Mouse (Mus musculus) bone marrow macrophage, adult 2 months (primary cell): ENCODE data around the gene Zfp266. TPM values are rescaled to one million over a fixed set of nuclear protein-coding genes. Genes with fewer than 3 reads are reported as not detected.

Source experiments
- H3K27ac ChIP-seq: 2 replicates; pipeline ENCODE4 v1.5.1; 2012; ENCODE audit warnings: low read depth, low read length; ENCODE audit not compliant: insufficient read depth
- H3K4me1 ChIP-seq: 2 replicates; pipeline ENCODE4 v1.6.1; 2012; ENCODE audit warnings: low read length; ENCODE audit not compliant: control insufficient read depth, insufficient read depth
- H3K4me3 ChIP-seq: 2 replicates; pipeline ENCODE4 v1.5.1; 2012; ENCODE audit warnings: mild to moderate bottlenecking, low read length, moderate library complexity; ENCODE audit not compliant: insufficient read depth
- CTCF ChIP-seq: IDR thresholded peaks from 2 replicates; pipeline ENCODE4 v1.5.1; 2012; ENCODE audit warnings: low read depth, mild to moderate bottlenecking, low read length, moderate library complexity
- POLR2A ChIP-seq: IDR thresholded peaks from 2 replicates; pipeline ENCODE4 v1.6.1; 2012; ENCODE audit warnings: mild to moderate bottlenecking, low read depth, low read length, borderline replicate concordance
- polyA plus RNA-seq: library from polyadenylated mRNA; stranded (reverse); fragments of >200 nt; gene quantifications from 2 replicates; pipeline ENCODE4 v1.2.4, GENCODE M21; 2012; ENCODE audit not compliant: missing spikeins, insufficient read depth, insufficient read length

The Zfp266 gene
- polyA plus RNA-seq, 1 experiment, result 20.6 TPM

DNA sequence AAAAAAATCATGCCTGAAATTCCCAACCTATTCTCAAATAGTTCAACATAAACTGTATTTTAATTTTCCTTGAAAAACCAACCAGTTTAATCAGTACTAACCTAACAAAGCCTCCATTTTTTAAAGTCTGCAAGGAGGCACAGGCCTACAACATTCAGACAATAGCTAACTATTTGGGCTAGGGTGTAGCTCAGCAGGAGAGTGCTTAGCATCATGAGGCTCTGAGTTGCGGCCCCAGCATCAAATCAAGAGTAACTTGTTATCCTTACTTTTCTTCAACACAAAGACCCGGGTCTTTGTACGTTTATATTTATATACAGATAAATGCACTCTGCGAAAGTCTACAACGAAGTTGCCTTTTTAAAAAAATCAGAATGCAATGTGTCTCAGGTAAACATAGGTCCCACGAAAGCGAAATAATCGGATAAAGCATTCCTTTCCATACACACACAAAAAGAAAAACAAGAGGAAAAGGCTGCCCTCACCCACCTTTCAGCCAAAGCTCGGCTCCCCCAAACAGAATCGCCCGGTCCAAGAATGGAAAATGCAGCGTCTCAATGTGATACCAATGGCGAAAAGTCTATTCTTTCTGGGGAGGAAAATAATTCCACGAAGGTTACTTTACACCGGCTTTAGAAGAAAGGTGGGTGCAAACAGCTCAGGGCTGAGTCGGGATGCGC lies 546 bp downstream of the Zfp266 start:
- no peak for TF ChIP-seq POLR2A
- no peak for TF ChIP-seq CTCF
- Histone ChIP-seq H3K4me3 (peak overlapping the region; percentile 82), H3K27ac (0 out of 2 replicates have a peak overlapping the region, but pooled peaks have one; percentile 86), H3K4me1 (peaks cover 10% of the 10 kb centered on the region)

DNA sequence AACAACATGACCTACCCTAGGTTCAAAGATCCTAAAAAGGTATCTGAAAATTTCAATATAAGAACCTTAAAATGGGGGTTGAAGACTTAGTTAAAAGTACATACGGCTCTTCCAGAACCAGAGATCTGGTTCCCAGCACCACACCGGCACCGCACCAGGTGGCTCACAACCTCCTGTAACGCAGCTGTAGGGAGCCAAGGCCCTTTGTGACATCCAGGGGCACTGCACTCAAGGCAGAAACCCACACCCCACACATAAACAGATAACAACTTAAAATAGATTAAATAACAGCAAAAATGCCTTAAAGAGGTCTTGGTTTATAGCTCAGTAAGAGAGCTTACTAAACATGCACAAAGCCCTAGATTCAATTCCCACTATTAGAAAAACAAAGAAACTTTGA lies 1.3 kb downstream of the Zfp266 start:
- Histone ChIP-seq H3K4me1 (peaks cover 10% of the 10 kb centered on the region), H3K27ac (no peak overlapping the region), H3K4me3 (no peak overlapping the region)
- TF ChIP-seq CTCF (no peak), POLR2A (no peak)

DNA sequence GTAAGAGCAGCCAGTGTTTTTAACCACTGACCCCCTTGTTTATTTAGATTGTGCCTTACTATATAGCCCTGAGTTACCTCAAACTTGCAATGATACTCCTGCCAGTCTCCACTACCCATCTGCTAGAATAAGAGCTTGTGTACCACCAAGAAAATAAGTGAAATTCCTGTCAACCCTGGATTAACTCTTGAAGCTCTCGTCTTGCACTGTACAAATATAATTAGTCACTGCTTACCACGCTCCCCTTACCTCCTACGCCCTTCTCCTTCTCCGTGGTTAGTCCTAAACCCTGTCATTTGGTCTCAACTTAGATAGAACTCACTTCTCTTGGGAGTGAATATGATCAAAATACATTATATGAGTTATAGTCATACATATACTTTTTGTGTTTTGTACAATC lies 2.5 kb downstream of the Zfp266 start:
- H3K4me3 ChIP-seq, result no peak overlapping the region
- peaks cover 15% of the 10 kb centered on the region for H3K4me1 ChIP-seq
- TF ChIP-seq CTCF, result no peak
- H3K27ac ChIP-seq, result no peak overlapping the region

DNA sequence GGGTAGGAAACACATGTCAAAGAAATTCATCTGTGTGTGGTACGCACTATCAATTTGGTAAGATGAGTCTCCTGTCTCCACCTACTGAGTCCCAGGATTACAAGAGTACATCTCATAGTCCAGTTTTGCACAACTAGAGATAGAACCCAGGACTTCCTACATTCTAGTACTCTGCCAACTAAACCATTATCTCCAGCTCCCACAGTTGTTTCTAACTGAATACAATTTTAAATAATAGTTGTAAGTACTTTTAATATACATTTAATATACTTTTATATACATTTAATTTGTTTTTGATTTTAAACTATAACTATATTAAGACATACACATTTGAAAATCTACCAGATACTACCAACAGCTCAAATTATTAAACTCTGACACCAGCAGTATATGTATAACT lies 3.5 kb downstream of the Zfp266 start:
- Histone ChIP-seq H3K27ac (no peak overlapping the region), H3K4me3 (no peak overlapping the region), H3K4me1 (peaks cover 15% of the 10 kb centered on the region)
- TF ChIP-seq CTCF (no peak), POLR2A (no peak)

DNA sequence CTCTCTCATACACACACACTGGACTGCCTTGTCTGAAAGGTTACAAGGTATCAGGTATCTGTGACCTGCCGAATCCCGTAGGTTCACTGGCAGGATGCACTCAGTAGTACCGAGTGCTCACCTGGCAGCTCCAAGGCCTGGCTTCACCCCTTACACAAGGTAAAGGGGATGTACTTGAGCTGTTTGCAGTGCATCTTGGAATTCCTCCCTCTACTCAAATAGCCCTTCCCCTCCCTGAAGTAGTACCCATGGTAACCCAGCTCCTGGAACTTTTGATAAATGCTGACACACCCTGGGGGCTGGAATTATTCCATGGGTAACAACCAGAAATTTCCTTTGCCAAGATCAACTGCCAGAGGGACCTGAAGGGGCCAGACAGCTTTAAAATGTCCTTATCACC lies 7.2 kb downstream of the Zfp266 start:
- Histone ChIP-seq H3K4me3 (no peak overlapping the region), H3K27ac (no peak overlapping the region), H3K4me1 (peaks cover 10% of the 10 kb centered on the region)
- no peak for TF ChIP-seq CTCF
- no peak for TF ChIP-seq POLR2A

DNA sequence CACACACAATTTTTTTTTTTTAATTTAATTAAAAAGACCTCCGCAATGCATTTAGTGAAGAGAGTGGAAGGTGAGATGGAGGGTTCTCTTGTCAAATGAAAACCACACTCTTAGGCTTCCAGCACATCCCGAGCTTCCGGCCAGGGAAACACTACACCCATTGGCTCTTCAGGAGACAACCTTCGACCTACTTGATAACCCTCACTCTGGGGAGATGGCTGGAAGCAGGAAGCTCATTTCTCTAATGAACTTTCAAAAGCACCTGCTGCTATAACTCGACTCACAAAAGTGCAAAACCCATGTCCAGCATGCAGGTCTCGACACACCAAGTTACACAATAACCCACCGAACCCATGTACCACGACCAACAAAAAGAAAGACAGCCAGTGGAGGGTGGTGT lies 8.5 kb downstream of the Zfp266 start:
- Histone ChIP-seq H3K4me3 (no peak overlapping the region), H3K27ac (no peak overlapping the region), H3K4me1 (peaks cover 10% of the 10 kb centered on the region; the same call in 1 of the 2 replicates)
- no peak for TF ChIP-seq CTCF
- no peak for TF ChIP-seq POLR2A

GRCm38 (mm10) chr9:20511645-20512044 lies 9.6 kb downstream of the Zfp266 start:
- Histone ChIP-seq H3K27ac (no peak overlapping the region), H3K4me3 (no peak overlapping the region), H3K4me1 (peaks cover 7% of the 10 kb centered on the region; the same call in 1 of the 2 replicates)
- TF ChIP-seq POLR2A (no peak), CTCF (no peak)

- TF ChIP-seq CTCF (no peak), POLR2A (no peak)
- H3K27ac ChIP-seq, result no peak overlapping the region
- no peak overlapping the region for H3K4me3 ChIP-seq
- H3K4me1 ChIP-seq, result peaks cover 7% of the 10 kb centered on the region; the same call in 1 of the 2 replicates
Measured at GRCm38 (mm10) chr9:20510346-20510745, 10.9 kb downstream of the Zfp266 start.

GRCm38 (mm10) chr9:20509676-20510075 lies 11.5 kb downstream of the Zfp266 start:
- H3K27ac ChIP-seq, result no peak overlapping the region
- H3K4me3 ChIP-seq, result no peak overlapping the region
- TF ChIP-seq CTCF, result no peak
- no peak for TF ChIP-seq POLR2A
- peaks cover 7% of the 10 kb centered on the region; the same call in 1 of the 2 replicates for H3K4me1 ChIP-seq

- Histone ChIP-seq H3K4me1 (0 out of 2 replicates have a peak, but pooled peaks cover 2% of the 10 kb centered on the region), H3K27ac (no peak overlapping the region), H3K4me3 (no peak overlapping the region)
- TF ChIP-seq CTCF (no peak), POLR2A (no peak)
Measured at GRCm38 (mm10) chr9:20504801-20505200, 16.4 kb downstream of the Zfp266 start.
